Mouse (Mus musculus): ENCODE results near the gene Poll.
A peak's percentile ranks its signal among the peaks of the same experiment; 100 is the strongest.

Poll gene

DNA sequence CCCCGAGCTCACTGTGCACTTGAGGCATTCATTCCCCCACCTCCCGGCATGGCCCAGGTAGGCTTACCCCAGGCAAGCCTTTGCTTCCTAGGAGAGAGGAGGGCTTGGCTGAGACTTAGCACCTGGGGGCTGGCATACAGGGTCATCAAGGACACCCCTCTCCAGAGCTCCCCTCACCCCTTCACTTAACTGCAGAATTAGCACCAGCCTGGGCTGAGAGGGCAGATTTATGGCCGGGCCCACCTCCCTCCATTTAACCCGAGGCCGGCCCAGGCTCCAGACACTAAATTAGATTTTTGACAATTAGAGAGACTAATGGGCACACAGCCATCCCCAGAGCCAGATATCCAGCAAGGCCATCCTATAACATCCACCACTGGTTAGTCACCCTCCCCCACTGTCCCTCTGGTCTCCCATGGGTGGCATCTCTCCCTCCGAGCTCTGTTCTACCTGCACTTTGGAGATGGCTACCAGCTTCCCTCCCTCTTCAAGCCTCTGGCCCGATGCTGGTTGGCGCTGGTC is 25.1 kb downstream of the Poll start:
- DNase-seq (ENCODE audit: low read depth, low spot score), result no peak

DNA sequence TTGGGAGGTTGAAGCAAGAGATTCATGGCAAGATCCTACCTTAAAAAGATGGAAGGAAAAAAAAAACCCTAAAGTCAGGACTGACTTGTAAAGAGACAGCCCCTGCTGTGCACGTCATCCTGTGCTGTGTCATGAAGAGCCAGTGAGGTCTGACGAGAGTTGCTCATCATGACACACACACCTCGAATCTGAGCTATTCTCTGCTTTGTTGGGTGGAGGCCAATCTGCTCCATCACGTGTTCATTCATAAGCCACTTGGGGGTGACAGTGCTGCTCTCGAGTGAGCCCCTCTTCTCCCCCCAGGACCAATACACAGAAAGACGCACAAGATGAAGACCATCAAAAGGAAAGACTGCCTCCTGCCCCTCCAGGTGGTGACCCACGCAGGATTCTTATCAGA is 26.7 kb downstream of the Poll start:
- no peak for DNase-seq (ENCODE audit: low read depth, low spot score)

DNA sequence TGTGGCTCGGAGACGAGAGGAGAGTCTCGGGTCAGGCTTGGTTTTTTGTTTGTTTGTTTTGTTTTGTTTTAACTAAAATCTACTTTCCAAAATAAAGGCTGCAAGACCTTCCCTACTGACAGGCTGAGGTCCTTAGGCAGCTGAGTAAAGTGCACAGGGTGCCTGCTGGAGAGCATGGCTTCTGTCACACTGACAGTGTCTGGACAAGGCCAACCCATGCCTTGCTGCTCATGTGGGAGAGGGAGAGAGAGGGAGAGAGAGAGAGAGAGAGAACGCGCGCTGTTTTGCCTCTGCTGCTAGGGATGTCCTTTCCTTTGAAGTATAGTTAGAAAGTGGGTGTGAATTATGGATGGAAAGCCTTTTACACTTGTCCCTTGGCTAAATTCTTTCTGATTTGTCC is 28.8 kb downstream of the Poll start:
- no peak for DNase-seq (ENCODE audit: low read depth, low spot score)

GRCm38 (mm10) chr19:45530200-45530995 is 29.9 kb downstream of the Poll start:
- no peak for DNase-seq (ENCODE audit: low read depth, low spot score)

- no peak for DNase-seq (ENCODE audit: low read depth, low spot score)
Observed at GRCm38 (mm10) chr19:45529294-45529693, 31.0 kb downstream of the Poll start.

- peak; percentile 74 for DNase-seq (ENCODE audit: low read depth, low spot score)
Observed at GRCm38 (mm10) chr19:45527931-45528534, 32.3 kb downstream of the Poll start.

DNA sequence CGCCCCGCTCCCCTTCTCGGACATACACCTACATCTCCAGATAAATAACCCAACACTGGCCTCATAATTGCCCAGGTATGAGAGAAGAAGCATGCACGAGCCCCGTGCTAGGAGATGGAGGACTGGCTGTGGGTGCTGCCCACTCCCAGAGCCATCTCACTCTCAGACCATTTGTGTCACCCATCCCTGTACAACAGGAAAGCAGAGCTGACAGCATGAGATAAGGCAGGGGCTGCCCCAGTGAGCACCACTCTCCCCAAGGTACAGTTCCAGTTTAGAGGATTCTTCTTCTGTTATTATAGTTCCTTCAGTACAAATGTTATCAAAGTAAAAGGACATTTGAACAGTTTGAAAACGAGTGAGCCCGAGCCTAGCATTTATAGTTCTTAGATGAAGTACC is 32.9 kb downstream of the Poll start:
- no peak for DNase-seq (ENCODE audit: low read depth, low spot score)

- no peak for DNase-seq (ENCODE audit: low read depth, low spot score)
Observed at GRCm38 (mm10) chr19:45516264-45516663, 44.1 kb downstream of the Poll start.

DNA sequence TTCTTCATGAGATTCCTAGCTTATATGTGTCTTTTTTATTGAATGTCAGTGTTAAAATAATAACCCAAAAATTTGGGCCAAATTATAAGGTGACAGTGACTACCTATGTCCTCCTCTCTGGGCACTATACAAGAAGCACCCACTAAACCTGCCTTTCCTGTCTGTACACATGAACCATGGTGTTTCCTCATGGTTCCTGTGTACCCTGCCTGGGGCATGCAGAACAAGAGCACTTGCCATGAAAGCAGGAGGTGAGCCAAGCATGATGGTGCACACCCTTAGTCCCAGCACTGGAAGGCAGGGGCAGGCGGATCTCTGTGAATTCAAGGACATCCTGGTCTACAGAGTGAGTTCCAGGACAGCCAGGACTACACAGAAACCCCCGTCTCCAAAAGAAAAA is 45.0 kb downstream of the Poll start:
- no peak for DNase-seq (ENCODE audit: low read depth, low spot score)

DNA sequence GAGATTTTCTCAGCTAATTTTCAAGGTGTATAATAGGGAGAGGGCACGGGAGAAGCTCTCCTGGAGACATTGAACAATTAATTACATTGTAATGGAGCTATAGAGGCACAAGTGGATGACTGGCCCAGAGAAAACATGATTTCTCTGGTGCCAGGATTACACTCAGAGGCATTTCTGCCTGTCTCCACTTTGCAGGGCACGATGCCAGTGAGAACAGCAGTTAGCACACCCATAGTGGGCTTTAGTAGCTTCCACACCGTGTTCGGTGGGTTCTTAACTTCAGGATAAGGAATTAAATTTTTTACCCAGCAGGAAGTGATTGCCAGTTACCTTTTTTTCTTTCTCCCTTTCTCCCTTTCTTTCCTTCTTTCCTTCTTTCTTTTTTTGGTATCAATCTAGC is 48.9 kb downstream of the Poll start:
- DNase-seq (ENCODE audit: low read depth, low spot score), result no peak

GRCm38 (mm10) chr19:45510680-45511079 is 49.7 kb downstream of the Poll start:
- DNase-seq (ENCODE audit: low read depth, low spot score), result no peak

GRCm38 (mm10) chr19:45507531-45507930 is 52.8 kb downstream of the Poll start:
- DNase-seq (ENCODE audit: low read depth, low spot score), result no peak

DNA sequence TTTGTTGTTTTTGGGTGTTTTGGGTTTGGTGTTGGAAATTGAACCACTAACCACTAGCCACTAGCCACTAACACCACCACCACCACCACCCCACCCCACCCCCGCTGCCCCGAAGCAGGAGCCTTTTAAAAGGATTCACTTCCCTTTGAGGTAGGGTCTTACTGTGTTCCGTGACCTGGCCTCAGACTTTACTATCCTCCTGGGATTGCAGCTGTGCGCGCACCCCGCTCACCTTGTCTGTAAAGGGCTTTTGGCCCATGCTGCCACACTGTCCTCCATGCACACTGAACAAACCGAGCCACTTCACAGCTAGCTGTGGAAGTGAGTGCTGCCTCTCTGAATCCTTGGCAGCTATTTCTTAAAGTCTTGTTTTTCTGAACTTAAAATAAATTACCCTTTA is 54.9 kb downstream of the Poll start:
- DNase-seq (ENCODE audit: low read depth, low spot score), result peak; percentile 34

Data from A20 (cell line).